Mouse (Mus musculus): ENCODE measurements around the gene Rimkla. TPM values are rescaled to one million over a fixed set of nuclear protein-coding genes. Genes with fewer than 3 reads are reported as not detected.

Gene Rimkla
- polyA plus RNA-seq, 1 experiment = not detected

DNA sequence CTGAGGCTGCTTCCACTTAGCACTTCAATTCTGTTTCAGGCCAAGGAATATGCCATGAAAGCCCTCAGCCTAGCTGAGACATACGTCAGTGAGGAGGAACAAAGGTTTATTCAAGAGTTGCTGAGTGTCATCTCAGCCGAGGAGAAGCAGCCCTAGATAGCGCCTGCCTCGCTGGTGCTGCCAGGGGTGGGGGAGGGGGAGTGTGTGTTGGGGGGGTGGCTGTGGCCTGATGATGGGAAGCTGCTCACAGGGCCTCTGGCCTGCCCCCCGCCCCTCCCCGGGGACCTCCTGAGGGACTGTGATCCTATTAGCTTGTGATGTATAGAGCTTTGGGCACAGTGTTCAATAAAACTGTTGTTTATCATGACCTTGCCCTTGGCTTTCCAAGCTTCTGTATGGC is 38.9 kb downstream of the Rimkla start:
- TF ChIP-seq POLR2A (IDR thresholded peaks at IDR 0.05; ENCODE audit: low read depth, low read length) (no peak), CTCF (IDR thresholded peaks at IDR 0.05; ENCODE audit: borderline replicate concordance, insufficient read depth, low read length) (no peak)
- H3K27ac ChIP-seq (ENCODE audit: insufficient read depth, low read length) = no peak overlapping the region
- no peaks in the 10 kb centered on the region for H3K4me1 ChIP-seq (ENCODE audit: control insufficient read depth, insufficient read depth, low read length)
- no peak overlapping the region for H3K4me3 ChIP-seq (ENCODE audit: insufficient read depth, low read length)

DNA sequence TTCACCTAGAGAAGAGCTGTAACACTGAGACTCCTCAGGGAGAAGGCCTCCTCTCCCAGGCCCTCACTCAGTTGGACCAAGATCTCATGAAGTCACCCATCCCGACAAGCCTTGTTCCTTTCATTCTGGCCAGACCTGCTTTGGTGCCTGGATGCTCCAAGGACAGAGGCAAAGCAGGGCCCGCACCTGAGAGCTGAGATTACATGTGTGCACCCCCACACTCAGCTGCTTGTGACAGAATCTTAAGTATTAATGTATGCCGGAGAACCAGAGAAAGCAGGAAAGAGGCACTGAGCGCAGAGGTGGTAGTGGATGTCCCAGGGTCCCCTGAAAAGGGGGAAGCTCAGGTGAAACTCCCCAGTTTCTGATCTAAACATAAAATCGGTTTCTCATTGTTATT is 39.3 kb downstream of the Rimkla start:
- Histone ChIP-seq H3K27ac (ENCODE audit: insufficient read depth, low read length) (no peak overlapping the region), H3K4me3 (ENCODE audit: insufficient read depth, low read length) (no peak overlapping the region), H3K4me1 (ENCODE audit: control insufficient read depth, insufficient read depth, low read length) (no peaks in the 10 kb centered on the region)
- TF ChIP-seq CTCF (IDR thresholded peaks at IDR 0.05; ENCODE audit: borderline replicate concordance, insufficient read depth, low read length) (no peak), POLR2A (IDR thresholded peaks at IDR 0.05; ENCODE audit: low read depth, low read length) (no peak)

- TF ChIP-seq CTCF (IDR thresholded peaks at IDR 0.05; ENCODE audit: borderline replicate concordance, insufficient read depth, low read length) = no peak
- no peak for TF ChIP-seq POLR2A (IDR thresholded peaks at IDR 0.05; ENCODE audit: low read depth, low read length)
- Histone ChIP-seq H3K27ac (ENCODE audit: insufficient read depth, low read length) (no peak overlapping the region), H3K4me1 (ENCODE audit: control insufficient read depth, insufficient read depth, low read length) (no peaks in the 10 kb centered on the region), H3K4me3 (ENCODE audit: insufficient read depth, low read length) (no peak overlapping the region)
Observed at GRCm38 (mm10) chr4:119450436-119450835, 42.0 kb downstream of the Rimkla start.

DNA sequence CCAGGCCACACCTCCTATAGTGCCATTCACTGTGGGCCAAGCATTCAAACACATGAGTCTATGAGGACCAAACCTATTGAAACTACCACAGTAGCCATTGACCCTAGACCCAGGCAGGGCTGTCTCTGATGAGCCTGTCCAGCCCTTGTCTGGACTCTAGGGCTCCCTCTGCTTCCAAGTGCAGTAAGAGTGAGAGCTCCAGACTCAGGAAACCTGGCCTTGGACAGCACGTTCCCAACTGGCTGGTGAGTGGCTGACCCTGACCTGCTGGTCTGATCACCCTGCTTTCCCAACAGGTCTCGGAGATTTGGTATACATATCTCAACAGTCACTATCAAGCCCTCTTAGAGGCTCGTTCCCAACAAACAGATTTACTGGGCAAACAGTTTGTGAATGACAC is 44.6 kb downstream of the Rimkla start:
- no peak overlapping the region for H3K27ac ChIP-seq (ENCODE audit: insufficient read depth, low read length)
- no peak overlapping the region for H3K4me3 ChIP-seq (ENCODE audit: insufficient read depth, low read length)
- no peak for TF ChIP-seq CTCF (IDR thresholded peaks at IDR 0.05; ENCODE audit: borderline replicate concordance, insufficient read depth, low read length)
- no peak for TF ChIP-seq POLR2A (IDR thresholded peaks at IDR 0.05; ENCODE audit: low read depth, low read length)
- H3K4me1 ChIP-seq (ENCODE audit: control insufficient read depth, insufficient read depth, low read length) = no peaks in the 10 kb centered on the region

DNA sequence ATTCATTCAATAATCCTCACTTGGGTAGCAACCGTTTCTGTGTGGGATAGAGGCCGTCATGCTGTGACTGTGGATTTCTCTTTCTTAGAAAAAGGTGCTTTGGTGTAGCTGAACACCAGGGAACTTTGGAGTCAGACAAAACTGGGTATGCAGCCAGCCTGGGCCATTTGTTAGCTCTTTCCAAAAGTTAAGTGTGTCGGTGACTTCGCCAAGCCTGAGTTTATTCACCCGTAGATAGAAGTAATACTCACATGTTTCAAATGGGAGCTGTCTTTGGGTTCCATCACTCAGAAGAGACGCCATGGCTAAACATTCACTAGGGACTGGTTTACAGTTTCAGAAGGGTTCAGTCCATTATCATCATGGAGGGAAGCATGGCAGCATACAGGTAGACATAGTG is 45.2 kb downstream of the Rimkla start:
- no peak overlapping the region for H3K27ac ChIP-seq (ENCODE audit: insufficient read depth, low read length)
- no peak overlapping the region for H3K4me3 ChIP-seq (ENCODE audit: insufficient read depth, low read length)
- TF ChIP-seq POLR2A (IDR thresholded peaks at IDR 0.05; ENCODE audit: low read depth, low read length) (no peak), CTCF (IDR thresholded peaks at IDR 0.05; ENCODE audit: borderline replicate concordance, insufficient read depth, low read length) (no peak)
- H3K4me1 ChIP-seq (ENCODE audit: control insufficient read depth, insufficient read depth, low read length) = no peaks in the 10 kb centered on the region

GRCm38 (mm10) chr4:119442539-119442938 is 49.9 kb downstream of the Rimkla start:
- Histone ChIP-seq H3K27ac (ENCODE audit: insufficient read depth, low read length) (no peak overlapping the region), H3K4me3 (ENCODE audit: insufficient read depth, low read length) (no peak overlapping the region), H3K4me1 (ENCODE audit: control insufficient read depth, insufficient read depth, low read length) (no peaks in the 10 kb centered on the region)
- TF ChIP-seq POLR2A (IDR thresholded peaks at IDR 0.05; ENCODE audit: low read depth, low read length) (no peak), CTCF (IDR thresholded peaks at IDR 0.05; ENCODE audit: borderline replicate concordance, insufficient read depth, low read length) (no peak)

GRCm38 (mm10) chr4:119441836-119442235 is 50.6 kb downstream of the Rimkla start:
- no peak overlapping the region for H3K27ac ChIP-seq (ENCODE audit: insufficient read depth, low read length)
- no peak overlapping the region for H3K4me3 ChIP-seq (ENCODE audit: insufficient read depth, low read length)
- no peaks in the 10 kb centered on the region for H3K4me1 ChIP-seq (ENCODE audit: control insufficient read depth, insufficient read depth, low read length)
- TF ChIP-seq POLR2A (IDR thresholded peaks at IDR 0.05; ENCODE audit: low read depth, low read length) (no peak), CTCF (IDR thresholded peaks at IDR 0.05; ENCODE audit: borderline replicate concordance, insufficient read depth, low read length) (no peak)

- no peak overlapping the region for H3K4me3 ChIP-seq (ENCODE audit: insufficient read depth, low read length)
- no peak for TF ChIP-seq CTCF (IDR thresholded peaks at IDR 0.05; ENCODE audit: borderline replicate concordance, insufficient read depth, low read length)
- no peak for TF ChIP-seq POLR2A (IDR thresholded peaks at IDR 0.05; ENCODE audit: low read depth, low read length)
- no peak overlapping the region for H3K27ac ChIP-seq (ENCODE audit: insufficient read depth, low read length)
- H3K4me1 ChIP-seq (ENCODE audit: control insufficient read depth, insufficient read depth, low read length) = no peaks in the 10 kb centered on the region
Observed at GRCm38 (mm10) chr4:119437936-119438335, 54.5 kb downstream of the Rimkla start.

DNA sequence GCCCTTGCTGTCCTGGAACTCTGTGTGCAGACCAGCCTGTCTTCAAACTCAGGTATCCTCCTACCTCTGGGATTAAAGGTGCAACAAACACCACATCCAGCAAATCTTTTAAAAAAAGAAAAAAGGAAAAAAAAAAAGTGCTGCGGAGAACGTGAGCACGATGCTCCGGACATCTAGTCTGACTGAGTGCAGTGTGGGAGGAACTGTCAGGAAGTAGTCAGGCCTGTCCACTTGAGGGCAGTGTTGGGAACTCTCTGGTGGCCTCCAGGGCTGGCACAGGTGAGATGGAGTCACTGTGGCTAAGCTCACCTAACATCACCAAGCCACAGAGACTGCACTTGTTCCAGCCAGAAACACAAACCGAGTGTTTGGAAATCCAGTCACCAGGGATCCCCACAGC is 61.8 kb downstream of the Rimkla start:
- no peak overlapping the region for H3K27ac ChIP-seq (ENCODE audit: insufficient read depth, low read length)
- H3K4me1 ChIP-seq (ENCODE audit: control insufficient read depth, insufficient read depth, low read length) = no peaks in the 10 kb centered on the region; the same call in 1 of the 2 replicates
- TF ChIP-seq POLR2A (IDR thresholded peaks at IDR 0.05; ENCODE audit: low read depth, low read length) (no peak), CTCF (IDR thresholded peaks at IDR 0.05; ENCODE audit: borderline replicate concordance, insufficient read depth, low read length) (peak; percentile 66; the same call in 1 of the 2 replicates)
- H3K4me3 ChIP-seq (ENCODE audit: insufficient read depth, low read length) = no peak overlapping the region

DNA sequence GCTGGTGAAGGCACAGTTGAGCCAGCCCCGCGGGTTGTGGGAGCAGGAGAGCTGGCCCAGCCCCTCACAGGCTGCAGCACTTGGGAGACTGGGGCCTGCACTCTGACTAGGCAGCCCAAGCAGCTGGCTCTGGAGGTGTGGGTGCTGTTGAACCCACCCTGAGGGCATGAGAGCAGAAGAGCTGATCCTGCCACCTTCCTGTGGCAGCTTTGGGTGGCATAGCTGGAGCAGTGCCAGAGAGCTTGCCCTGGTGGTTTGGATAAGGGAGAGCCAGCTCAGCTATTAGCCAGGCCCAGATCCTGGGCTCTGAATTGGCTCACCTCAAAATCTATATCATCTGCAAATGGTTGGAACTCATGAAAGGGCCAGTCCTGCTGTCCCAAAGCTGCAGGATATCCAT is 64.7 kb downstream of the Rimkla start:
- Histone ChIP-seq H3K4me1 (ENCODE audit: control insufficient read depth, insufficient read depth, low read length) (no peaks in the 10 kb centered on the region; the same call in 1 of the 2 replicates), H3K4me3 (ENCODE audit: insufficient read depth, low read length) (no peak overlapping the region), H3K27ac (ENCODE audit: insufficient read depth, low read length) (no peak overlapping the region)
- no peak for TF ChIP-seq CTCF (IDR thresholded peaks at IDR 0.05; ENCODE audit: borderline replicate concordance, insufficient read depth, low read length)
- TF ChIP-seq POLR2A (IDR thresholded peaks at IDR 0.05; ENCODE audit: low read depth, low read length) = no peak

DNA sequence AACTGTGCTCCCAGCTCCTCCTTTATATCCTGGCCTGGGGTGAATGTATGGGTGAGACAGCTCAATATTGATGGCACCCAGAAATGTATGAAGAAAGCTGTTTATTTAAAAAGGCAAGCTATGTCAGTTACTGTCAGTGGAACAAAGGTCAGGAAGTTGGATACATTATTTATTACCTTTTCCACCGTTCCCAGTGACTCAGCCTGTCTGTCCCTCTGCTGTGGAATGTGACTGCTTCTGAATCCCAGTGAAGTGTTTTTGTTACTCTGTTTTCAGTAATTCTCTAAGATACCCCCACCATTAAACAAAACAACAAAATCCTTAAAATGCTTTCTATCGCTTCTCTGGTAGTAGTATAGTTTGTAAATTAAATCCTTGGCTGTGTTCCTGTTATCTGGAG is 66.8 kb downstream of the Rimkla start:
- TF ChIP-seq CTCF (IDR thresholded peaks at IDR 0.05; ENCODE audit: borderline replicate concordance, insufficient read depth, low read length) (no peak), POLR2A (IDR thresholded peaks at IDR 0.05; ENCODE audit: low read depth, low read length) (no peak)

More for the DNA sequence above, 66.8 kb downstream of the Rimkla start:
- Histone ChIP-seq H3K27ac (ENCODE audit: insufficient read depth, low read length) (no peak overlapping the region), H3K4me1 (ENCODE audit: control insufficient read depth, insufficient read depth, low read length) (peaks cover 5% of the 10 kb centered on the region), H3K4me3 (ENCODE audit: insufficient read depth, low read length) (no peak overlapping the region)
